Mouse (Mus musculus): ENCODE measurements around the gene Zzef1.

Zzef1 gene

DNA sequence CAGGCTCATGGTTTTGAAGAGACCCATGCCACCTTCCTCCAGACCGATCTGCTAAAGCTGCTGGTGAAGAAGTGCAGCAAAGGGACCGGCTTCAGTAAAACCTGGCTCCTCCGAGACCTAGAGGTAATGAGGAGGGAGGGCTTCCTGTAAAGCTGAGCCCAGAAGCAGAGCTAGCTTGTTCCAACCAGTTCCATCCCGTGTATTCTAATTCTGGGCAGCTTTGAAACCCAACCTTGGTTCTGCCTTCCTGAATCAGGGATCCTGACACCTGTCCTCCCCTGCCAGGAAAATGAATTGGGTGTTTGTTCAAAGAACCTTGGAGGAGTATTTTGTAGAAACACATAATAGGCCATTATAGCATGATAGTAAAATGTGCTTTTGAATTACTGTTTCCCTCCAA is 112.4 kb downstream of the Zzef1 start:
- in situ Hi-C loops (cut with MboI, MseI) = loop anchor here in 1 of 2 experiments (25.0 kb wide), 1 partner anchor 904 kb away; the partner anchor contains the start of genes Olfr391-ps and Olfr392

DNA sequence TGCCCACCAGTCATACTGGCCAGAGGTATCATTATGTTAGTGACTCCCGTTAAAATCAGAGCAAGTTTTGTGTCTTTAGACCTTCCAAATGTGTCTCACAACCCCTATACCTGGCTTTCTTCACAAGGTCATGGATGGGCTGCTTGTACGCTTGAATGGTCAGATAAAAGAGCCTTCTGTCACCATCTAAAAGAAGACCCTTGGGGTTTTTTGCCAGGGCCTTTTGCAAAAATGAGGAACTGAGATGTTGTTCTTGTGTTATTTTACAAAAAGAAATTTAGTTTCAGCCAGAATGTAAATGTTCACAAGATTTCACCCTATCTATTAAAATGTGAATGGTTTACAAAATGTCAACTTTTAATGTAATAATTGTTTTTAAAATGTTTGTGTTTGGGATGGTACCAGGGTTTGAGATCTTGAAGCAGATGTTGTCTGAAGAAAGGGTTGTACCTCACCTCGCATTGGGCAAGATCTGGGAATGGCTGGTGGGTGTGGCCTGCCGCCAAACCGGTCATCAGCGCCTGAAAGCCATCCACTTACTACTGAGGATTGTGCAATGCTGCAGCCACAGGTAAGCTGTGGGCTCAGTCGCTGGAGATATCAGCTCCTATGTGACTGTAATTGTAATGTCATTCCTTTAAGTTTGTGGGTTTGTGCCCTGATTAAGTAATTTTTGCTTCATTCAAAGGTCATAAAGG is 121.4 kb downstream of the Zzef1 start:
- in situ Hi-C loops (cut with MboI, MseI) = loop anchor here in 1 of 2 experiments (25.0 kb wide), 1 partner anchor 895 kb away; the partner anchor contains the start of genes Olfr391-ps and Olfr392

DNA sequence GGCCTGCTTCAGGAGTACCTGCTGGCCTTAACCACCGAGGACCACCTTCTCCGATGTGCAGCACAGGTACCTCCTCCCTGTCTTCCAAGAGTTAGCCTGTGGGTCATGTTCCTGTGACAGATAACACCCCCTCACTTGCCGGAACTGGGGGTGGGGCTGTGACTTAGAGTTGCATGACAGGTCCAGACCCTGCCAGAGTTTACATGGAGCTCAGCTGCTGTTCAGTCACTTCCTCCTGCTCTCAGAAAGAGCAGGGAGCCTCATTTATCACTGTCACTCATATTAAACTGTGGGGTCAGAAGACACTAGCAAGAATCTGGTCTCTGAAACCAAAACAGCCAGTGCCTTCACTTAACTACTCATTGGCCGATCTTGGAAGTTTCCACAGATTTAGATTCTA is 127.1 kb downstream of the Zzef1 start:
- in situ Hi-C loops (cut with MboI, MseI) = loop anchor here (5.0 to 25.0 kb wide), 3 partner anchors 59 to 889 kb away; partner anchors contain the start of genes Olfr391-ps (in 1 of the 2) and Olfr392 (in 1 of the 2)

DNA sequence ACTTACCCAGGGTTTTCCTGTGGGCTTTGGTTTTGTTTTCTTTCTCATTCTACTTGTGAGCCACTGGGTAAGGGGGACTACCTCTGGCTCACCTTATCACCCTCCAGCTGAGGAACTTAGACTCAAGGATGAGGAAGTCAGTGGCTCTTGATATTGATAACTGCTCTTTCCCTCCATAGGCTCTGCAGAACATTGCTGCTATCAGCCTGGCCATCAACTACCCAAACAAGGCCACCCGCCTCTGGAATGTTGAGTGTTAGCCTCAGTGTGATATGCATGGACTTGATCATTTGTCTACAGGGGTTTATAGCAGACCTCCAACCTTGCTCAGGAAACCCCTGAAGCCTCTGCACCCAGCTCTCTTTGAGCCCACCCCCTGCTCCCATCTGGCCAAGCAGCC is 128.4 kb downstream of the Zzef1 start:
- in situ Hi-C loops (cut with MboI, MseI) = loop anchor here (5.0 to 25.0 kb wide), 3 partner anchors 58 to 888 kb away; partner anchors contain the start of genes Olfr391-ps (in 1 of the 2) and Olfr392 (in 1 of the 2)

DNA sequence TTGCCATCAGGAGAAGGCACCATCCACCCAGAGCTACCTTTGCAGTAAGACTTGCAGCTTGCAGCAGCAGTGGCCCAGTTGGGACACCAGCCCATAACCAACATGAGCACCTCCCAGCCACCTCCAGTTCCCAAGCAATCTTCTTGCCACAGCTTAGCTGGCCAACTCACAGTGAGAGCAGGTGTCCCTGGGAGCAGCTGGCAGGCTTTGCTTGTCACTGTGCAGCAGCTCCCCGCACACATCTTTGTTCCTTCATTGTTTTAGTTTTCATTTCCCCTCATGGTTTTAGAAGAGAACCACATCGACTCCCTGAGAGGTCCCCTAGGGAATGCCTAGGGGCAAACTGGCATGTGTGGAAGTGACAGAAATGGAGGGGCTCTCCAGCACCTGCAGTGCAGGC is 129.0 kb downstream of the Zzef1 start:
- in situ Hi-C loops (cut with MboI, MseI) = no loop called here

DNA sequence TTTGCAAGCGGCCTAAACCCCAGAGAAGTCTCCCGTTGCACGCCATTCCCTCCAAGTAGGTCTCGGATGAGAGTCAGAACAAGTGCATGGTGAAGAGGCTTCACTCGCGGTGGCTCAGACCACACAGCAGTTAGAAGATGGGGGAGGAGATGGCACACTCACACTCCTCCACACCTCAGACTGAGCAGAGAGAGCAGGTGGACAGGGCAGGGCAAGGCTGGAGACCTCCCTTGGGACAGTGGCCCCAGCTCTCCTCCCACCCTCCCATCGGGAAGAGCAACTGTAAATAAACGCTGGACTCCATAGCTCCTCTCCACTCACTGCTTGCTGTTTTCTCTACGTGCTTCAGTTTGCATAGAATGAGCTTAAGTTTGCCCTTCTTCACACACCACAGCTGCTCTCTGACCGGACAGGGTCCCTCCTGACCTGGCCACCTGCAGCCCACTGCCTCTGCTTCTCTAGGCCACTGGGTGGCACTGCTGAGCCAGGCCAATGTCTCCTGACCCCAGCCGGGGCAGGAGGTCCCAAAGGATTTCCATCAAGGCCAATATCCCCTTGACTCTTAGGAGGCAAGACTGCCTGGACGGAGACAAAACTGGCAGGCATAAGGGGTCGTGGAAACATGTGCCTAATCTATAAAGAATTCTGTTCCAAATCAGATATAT is 130.3 kb downstream of the Zzef1 start:
- in situ Hi-C loops (cut with MboI, MseI) = no loop called here

DNA sequence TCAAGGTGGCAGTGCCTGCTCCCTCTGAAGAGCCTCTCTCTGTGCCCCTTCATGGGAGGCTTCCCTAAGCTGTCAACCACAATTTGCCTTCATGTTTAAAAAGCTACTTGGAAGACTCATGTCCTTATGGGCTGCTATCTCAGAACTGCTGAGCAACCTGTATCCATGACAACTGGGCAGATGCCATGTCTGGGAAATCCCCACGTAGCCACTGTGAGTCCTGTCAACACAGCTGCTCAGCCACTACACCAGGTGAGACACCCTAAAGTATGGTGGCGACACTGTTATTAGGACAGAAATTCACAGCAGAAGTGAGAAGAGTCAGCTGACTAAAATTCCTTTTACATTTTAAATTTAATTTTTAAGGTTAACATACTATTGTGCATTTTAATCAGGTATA is 132.5 kb downstream of the Zzef1 start:
- in situ Hi-C loops (cut with MboI, MseI) = no loop called here

DNA sequence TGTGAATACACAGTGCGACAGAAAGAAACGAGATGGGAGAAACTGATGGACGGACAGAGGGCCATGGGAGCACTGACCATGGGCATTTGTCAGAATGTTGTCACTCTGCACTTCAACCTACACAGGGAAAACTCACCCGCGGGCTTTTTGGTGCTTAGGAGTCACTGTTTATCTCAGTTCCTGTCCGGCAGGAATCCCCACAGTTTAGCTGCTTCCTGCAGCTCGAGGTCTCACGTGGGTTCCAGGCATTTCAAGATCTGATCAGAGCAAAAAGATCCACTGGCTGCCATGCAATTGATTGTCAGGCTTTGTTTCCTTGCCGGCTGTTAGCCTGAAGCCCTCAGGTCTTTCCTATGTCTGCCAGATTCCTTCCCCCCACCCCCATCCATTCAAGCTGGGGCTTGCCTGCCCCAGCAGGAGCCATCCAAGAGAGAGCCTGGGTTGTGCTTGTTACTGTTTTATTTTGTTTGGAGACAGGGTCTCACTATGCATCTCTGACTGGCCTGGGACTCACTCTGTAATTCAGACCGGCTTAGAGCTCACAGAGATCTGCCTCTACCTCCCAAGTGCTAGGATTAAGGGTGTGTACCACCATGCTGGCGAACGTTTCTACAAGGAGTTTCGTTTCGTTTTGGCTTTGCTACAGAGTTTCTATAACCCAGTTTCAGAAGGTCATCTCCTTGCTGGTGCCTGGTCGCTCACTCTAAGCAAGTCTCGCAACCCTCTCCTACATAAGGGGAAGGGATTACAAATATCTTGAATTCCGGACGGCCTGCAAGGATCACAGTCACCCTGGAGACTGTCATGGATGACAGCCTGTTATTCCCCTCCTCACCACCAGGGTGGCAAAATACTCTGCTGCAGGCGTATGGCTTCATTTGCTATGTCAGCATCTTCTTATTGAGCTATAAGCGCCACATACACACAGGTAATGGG is 144.4 kb downstream of the Zzef1 start:
- in situ Hi-C loops (cut with MboI, MseI) = no loop called here

DNA sequence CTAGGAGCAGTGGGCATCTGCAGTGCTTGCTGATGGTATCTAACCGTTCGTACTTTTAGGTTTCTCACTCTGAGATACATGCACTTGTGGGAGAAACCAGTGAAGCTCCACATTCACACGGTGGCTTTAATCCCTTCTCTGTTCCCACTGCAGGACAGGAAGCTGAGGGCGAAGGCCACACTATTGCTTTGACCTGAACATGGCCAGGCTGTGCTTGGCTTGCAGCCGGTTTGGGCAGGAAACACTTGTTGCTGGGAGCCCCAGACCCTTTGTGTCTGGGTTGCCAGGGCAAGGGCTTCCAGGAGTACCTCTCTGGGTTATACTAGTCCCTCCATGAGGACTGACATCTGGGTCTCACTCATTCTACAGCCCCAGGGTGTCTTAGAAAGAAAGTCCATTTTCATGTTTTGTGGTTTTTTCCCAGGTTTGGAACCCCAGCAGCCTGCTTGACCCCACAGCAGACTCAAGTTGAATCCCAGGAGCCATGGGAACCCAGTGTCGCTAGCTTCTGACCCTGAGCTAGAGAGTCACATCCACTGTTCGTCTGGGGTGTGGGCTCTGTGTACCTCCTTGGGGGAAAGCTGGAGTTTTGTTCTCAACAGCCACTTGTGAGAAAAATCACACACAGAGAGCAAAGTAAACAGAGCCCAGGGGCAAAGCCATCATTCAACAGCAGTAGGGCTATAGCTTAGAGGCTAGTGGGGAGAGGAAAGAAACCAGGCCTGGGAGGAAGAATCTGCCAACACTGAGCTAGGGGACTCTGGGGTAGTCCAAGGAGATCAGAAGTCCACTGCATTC is 149.2 kb downstream of the Zzef1 start:
- in situ Hi-C loops (cut with MboI, MseI) = no loop called here

DNA sequence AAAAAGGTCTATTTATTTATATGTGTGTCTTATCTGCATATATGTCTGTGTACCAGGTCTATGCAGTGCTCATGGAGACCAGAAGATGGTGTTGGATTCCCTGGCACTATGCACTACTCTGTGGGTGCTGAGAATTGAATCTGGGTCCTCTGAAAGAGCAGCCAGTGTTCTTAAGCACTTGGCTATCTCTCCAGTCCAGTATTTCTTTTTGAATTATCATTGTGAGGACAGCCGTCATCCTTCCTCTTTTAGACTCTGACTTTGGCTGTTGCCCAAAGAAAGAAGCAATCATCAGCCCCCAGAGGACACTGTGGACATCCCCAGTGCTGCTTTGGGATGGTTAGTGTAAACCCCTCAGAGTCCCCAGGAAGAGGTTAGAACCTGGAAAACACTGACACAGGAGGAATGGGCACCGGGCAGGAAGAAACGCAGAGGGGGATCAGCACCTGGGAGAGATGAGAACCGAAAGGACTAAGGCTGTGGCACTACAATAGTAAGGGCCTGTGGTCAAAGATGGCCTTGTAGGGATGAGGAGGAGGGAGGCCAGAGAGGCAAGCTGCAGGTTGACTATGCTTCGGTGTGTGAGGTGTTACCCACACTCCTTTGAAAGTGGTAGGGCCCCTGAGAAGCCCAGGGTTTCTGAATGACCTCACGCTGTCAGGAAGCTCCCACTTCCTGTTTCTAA is 150.0 kb downstream of the Zzef1 start:
- in situ Hi-C loops (cut with MboI, MseI) = no loop called here

DNA sequence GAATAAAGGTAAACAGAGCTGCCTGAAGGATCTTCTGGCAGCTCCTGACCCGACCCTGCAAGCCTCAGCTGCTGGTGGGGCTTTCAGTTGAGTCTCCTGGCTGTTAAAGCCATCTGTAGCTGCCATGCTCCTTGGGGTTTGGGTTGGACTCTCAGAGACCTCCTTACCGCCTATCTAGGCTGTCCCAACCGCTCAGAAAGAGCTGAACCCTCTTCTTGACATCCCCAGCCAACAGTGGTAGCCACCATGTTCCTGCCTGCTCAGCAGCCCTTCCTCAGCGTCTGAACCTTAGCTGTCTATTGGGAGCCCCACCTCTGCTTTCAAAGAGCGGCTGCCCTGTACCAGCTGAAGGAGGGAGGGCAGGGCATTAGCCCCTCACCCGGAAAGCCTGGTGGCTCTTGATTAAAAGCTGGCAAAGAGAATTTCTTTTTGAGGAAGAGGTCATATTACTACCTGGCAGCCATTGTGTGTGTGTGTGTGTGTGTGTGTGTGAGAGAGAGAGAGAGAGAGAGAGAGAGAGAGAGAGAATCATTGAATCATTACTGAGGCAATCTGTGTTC is 150.6 kb downstream of the Zzef1 start:
- in situ Hi-C loops (cut with MboI, MseI) = no loop called here

DNA sequence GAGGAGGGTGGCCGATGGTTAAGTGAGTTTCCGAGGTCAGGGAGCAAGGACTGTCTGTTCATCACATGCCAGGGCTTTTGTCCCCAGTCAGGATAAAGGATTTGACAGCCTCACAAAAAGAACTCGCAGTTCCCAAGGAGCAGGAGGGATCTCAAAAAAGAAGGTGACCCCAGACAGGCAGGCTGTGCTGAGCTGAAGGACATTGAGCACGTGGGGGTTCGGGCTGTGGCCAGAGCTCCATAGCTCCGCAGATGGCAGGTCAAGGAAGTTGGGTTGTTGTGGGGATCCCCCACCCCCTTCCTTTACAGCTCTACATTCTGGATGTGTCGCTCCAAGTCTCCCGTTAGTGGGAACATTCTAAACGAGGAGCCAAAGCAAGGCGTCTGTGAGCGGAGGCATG is 151.8 kb downstream of the Zzef1 start:
- in situ Hi-C loops (cut with MboI, MseI) = no loop called here

DNA sequence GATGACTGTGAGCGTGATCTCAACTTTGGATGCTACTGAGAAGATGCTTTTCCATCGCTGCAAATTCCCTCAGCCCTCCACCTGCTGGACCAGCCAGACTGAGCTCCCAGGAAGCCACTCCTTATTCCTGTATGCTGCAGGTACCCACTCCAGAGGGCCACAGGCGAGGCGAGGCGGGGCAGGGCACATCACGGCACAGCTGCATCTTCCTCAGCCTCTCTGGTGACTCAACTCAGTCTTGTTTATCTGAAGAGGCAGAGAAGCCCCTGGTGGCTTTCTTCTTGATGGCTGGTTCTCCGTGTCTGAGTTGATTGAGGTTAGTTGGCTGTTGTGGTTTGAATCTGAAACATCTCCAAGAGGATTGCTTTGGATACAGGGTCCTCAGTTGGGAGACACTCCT is 152.2 kb downstream of the Zzef1 start:
- in situ Hi-C loops (cut with MboI, MseI) = no loop called here

DNA sequence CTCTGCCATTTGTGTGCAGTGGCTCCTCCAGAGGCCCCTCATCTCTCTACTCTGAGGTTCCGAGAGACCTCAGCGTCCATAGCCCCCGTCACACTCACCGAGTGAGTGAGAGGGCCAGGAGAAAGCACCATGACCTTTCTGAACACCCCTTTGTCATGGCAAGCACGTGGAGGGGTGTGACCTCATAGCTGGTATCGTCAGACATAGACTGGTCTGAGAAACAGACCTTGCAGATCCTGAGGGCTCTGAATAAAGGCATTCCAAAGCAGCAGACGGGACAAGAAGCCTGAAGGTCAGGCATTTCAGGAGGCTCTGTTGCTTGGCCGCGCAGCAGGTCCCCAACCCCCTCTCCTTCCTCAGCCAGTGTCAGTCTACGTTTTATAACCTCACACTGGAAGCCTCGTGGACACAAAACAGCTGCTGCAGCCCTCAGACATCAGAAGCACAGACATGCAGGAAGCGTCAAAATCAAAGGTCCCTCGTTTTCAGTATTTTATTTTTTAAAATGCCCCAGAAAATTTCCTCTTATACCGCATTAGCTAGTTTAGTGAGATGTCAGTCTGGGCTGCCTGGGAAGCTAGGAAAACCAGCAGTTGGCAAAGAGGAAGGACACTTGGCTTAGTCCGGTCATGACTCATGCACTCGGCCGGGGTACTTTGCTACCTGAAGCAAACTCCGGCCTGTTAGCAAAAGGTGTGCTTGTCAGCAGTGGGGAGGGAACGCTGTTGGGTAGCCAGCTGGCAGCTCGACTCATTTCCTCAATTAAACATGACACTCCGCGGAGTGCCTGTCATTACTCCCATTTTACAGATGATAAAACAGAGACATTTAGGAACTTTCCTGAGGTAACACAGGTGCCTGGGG is 155.3 kb downstream of the Zzef1 start:
- in situ Hi-C loops (cut with MboI, MseI) = no loop called here

DNA sequence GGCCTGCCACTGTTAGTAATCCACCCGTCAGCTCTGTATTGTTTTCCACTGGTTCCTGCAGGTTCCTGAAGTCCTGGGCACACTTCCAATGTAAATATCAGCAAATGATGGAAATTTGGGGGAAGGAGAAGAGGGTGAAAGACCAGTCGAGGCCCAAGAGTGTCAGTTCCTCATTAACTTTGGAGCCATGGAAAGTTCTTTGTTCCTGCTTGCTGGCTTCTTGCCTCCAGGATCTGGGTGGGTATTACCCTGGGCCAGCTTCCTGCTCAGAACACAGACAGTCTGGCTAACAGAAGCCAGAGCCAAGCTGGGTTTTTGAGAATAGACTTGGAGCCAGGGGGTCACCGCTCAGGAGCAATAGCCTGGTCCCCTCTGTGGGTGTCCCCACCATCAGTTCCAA is 156.2 kb downstream of the Zzef1 start:
- in situ Hi-C loops (cut with MboI, MseI) = no loop called here

DNA sequence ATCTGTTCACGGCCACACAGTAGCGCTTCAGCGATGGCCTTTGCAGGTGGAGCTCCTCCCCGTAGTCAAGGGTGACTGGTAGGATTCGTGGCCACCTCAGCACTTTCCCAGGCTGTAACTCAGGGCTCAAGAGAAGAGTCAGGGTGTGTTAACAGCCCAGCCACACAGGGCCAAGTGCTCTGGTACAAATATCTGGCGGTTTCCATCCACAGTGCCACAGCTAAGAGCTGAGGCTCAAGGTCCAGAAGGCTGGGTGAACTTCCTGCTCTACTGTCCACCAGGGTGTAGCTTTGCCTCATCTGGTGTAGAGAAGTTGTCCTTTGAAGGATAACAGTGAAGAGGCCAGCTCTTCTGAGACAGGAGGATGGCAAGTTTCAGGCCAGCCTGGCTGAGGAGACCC is 156.7 kb downstream of the Zzef1 start:
- in situ Hi-C loops (cut with MboI, MseI) = no loop called here

DNA sequence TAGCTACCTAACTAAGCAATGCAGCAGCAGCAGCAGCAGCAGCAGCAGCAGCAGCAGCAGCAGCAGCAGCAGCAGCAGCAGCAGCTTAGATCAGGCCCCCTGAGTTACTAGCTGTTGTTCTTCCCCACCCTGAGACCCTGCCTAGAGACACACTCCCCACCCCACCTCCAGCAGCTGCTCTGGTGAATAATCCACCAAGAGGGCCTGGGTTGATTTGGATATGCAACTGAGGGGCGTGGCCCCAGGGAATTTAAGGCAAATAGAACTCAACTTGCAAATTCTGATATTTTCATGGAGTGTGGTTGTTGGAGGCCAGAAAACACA is 157.1 kb downstream of the Zzef1 start:
- in situ Hi-C loops (cut with MboI, MseI) = no loop called here

DNA sequence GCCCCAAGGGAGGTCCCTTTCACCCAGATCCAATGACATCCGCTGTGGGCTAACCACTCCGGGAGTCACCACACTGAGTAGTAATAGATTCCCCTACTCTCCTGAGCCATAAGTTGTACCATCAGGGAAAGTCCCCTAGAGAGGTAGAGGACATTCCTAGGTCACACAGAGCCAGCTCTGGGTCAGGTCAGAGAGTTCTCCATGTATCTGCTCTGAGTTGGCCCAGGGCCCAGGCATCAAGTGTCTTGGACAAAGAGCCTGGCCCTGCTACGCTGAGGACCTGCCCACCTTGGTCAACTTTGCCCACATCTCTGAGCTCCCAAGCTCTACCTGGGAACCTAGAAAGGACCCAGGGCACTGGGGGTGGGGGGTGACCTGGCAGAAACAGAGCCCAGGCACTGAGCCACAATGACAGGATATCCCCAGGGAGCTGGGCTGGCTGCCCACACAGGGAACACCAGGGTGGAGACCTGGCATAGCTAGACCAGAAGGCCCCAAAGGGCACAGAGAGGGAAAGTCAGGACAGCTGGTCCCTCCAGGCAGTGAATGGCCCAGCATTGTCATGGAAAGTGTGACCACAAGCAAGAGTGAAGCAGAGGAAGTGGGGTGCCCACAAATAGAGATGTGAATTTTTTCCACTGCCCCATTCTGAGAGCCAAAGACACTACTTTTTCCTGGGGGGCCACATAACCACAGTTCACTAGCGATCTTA is 157.6 kb downstream of the Zzef1 start:
- in situ Hi-C loops (cut with MboI, MseI) = no loop called here

DNA sequence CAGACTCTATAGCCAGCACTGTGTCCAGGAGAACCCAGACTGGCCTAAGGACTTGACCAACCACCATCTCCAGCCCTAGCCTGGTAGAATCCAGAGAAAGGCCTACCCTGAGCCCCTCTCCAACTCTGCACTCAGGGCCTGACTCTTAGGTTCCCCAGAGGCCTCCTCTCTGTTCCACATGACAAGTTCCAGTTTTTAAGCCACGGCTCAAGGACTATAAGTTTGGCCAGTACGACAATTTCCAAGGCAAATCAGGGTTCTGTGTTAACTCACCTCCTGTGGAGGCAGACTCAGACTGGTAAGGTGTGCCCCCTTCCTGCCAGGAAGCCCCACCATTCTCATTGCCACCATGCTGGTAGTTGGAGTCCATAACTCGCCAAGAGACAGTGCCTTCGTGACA is 158.2 kb downstream of the Zzef1 start:
- in situ Hi-C loops (cut with MboI, MseI) = no loop called here

Data from T-helper 17 cell (primary cell).